Mouse (Mus musculus) ES-E14 (cell line): ENCODE data around the gene Them7. TPM values are rescaled to one million over a fixed set of nuclear protein-coding genes. Genes with fewer than 3 reads are reported as not detected.

Experiments used
- DNase-seq: peaks from one replicate; pipeline ENCODE4 v3.0.0-alpha.2; 2013; ENCODE audit warnings: low read depth, low spot score
- H3K27ac ChIP-seq: 2 replicates; pipeline ENCODE4 v1.5.1; 2012; ENCODE audit warnings: low read depth, mild to moderate bottlenecking, low read length, moderate library complexity, mixed read lengths; ENCODE audit not compliant: poor library complexity, insufficient read depth, severe bottlenecking
- H3K36me3 ChIP-seq: 2 replicates; pipeline ENCODE4 v1.6.1; 2012; ENCODE audit warnings: mild to moderate bottlenecking, low read length, moderate library complexity, mixed read lengths; ENCODE audit not compliant: control insufficient read depth, poor library complexity, insufficient read depth, severe bottlenecking
- H3K4me1 ChIP-seq, 2 experiments: fragments of 150-350 bp in 1 of 2; sonication (generic) in 1 of 2; 2 replicates each; pipeline ENCODE4 v1.6.1; 2012; ENCODE audit warnings: low read length in 2 of 2, mild to moderate bottlenecking in 1 of 2, mixed read lengths in 1 of 2; ENCODE audit not compliant: control insufficient read depth in 2 of 2, insufficient read depth in 2 of 2, poor library complexity in 1 of 2
- H3K4me3 ChIP-seq, 2 experiments: fragments of 150-350 bp in 1 of 2; sonication (generic) in 1 of 2; 2 replicates each; pipeline ENCODE4 v1.5.1; 2012; ENCODE audit warnings: low read length in 2 of 2, low read depth in 1 of 2, mild to moderate bottlenecking in 1 of 2, mixed read lengths in 1 of 2; ENCODE audit not compliant: insufficient read depth in 1 of 2, poor library complexity in 1 of 2, severe bottlenecking in 1 of 2
- H3K9ac ChIP-seq: 2 replicates; pipeline ENCODE4 v1.6.1; 2012; ENCODE audit warnings: low read depth, mild to moderate bottlenecking, low read length, mixed read lengths; ENCODE audit not compliant: poor library complexity, insufficient read depth, severe bottlenecking
- H3K9me3 ChIP-seq: fragments of 150-350 bp; sonication (generic); 2 replicates; pipeline ENCODE4 v1.6.1; 2012; ENCODE audit warnings: low read depth, mild to moderate bottlenecking, low read length; ENCODE audit not compliant: control insufficient read depth, insufficient read depth
- CHD2 ChIP-seq: IDR thresholded peaks from 2 replicates; pipeline ENCODE4 v1.6.1; 2014; ENCODE audit warnings: mild to moderate bottlenecking, low read depth, low read length, inconsistent platforms
- HCFC1 ChIP-seq: IDR thresholded peaks from 2 replicates; pipeline ENCODE4 v1.6.1; 2012; ENCODE audit warnings: low read length, inconsistent platforms, borderline replicate concordance; ENCODE audit not compliant: insufficient read depth
- MAFK ChIP-seq: IDR thresholded peaks from 2 replicates; pipeline ENCODE4 v1.6.1; 2014; ENCODE audit warnings: mild to moderate bottlenecking, low read depth, low read length, inconsistent platforms; ENCODE audit not compliant: insufficient read depth
- ZC3H11A ChIP-seq: IDR thresholded peaks from 2 replicates; pipeline ENCODE4 v1.6.1; 2012; ENCODE audit warnings: low read depth, mild to moderate bottlenecking, inconsistent platforms, low read length, borderline replicate concordance
- ZNF384 ChIP-seq: IDR thresholded peaks from 2 replicates; pipeline ENCODE4 v1.6.1; 2012; ENCODE audit warnings: low read depth, low read length, inconsistent platforms
- in situ Hi-C, 2 experiments: fragments of 600-800 bp; cut with MboI; formaldehyde crosslinking; loops; one replicate each; pipeline ENCODE4 v1.15.1; 2025; ENCODE audit warnings: low sequenced_read_pairs in 2 of 2, inconsistent platforms in 1 of 2; ENCODE audit not compliant: unreplicated experiment in 2 of 2
- total RNA-seq: library from RNA; depleted of rRNA; stranded (reverse); fragments of 300-350 nt; gene quantifications from 2 replicates; pipeline ENCODE4 v1.2.3, GENCODE M21; 2012

The Them7 gene
- total RNA-seq, 1 experiment: not detected

DNA sequence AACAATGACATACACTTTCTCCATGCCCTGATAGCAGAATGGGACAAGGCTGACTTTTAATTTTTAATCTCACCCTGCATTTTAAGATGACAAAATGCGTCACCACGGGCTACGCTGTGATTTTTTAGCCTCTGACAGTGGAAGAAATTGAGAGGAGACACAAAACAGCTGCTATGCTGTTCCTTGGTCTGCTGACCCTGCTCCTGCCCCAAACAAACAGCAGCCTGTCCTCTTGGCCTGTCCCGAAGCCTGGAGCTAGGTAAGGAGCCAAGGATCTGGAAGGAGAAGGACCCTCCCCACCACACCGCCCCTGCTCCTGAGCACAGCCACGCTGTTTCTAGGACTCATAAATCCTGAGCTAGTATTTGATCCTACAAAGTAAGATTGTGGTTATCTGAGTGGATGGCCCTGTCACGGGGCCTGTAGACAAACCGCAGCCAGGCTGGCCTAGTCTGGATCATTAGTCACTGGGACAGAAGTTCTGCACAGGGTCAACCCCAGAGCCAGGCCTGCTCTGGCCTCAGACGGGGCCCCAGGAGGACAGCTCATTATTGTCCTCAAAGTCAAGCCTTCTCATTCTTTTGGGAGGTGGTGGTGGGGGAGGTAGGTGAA is 17.5 kb upstream of the Them7 start:
- in situ Hi-C loops: no loop called here
- Histone ChIP-seq H3K9me3 (no peaks in the 10 kb centered on the region), H3K4me1 (no peaks in the 10 kb centered on the region), H3K4me3 (no peak overlapping the region), H3K27ac (no peak overlapping the region), H3K9ac (no peak overlapping the region), H3K36me3 (no peaks in the 10 kb centered on the region)
- DNase-seq: no peak
- TF ChIP-seq ZC3H11A (no peak), ZNF384 (no peak), MAFK (no peak), CHD2 (no peak), HCFC1 (no peak)

- peaks cover 0 to 6% of the 10 kb centered on the region in 2 experiments; a peak in 1 of 4 replicates for H3K4me1 ChIP-seq
- in situ Hi-C loops: no loop called here
- H3K4me3 ChIP-seq: no peak overlapping the region
- H3K36me3 ChIP-seq: no peaks in the 10 kb centered on the region
- no peak overlapping the region for H3K9ac ChIP-seq
- no peaks in the 10 kb centered on the region for H3K9me3 ChIP-seq
- DNase-seq: no peak
- no peak for TF ChIP-seq ZC3H11A
- no peak for TF ChIP-seq CHD2
- no peak overlapping the region for H3K27ac ChIP-seq
Observed at GRCm38 (mm10) chr2:105212839-105213238, 11.3 kb upstream of the Them7 start.

DNA sequence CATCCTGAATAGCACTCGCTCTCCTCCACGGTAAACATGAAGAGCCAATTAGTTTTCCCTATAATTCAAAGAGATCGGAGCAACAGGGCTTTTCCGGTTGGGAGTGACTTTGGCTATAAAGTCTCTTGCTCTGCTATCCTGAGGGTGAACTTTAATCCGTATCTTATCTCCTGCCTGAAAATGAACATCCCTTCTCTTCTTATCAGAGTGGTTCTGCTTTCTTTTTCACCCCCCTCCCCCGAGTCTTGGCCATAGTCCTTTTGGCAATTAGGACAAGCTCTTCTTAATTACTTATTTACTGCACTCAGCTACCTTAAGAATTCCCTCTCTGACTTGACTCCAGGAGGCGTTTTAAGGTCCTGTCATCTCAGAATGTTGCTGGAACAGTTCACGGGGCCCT is 8.2 kb upstream of the Them7 start:
- TF ChIP-seq CHD2: no peak
- no peak for TF ChIP-seq HCFC1
- no peak for TF ChIP-seq MAFK
- TF ChIP-seq ZNF384: no peak
- no peak for TF ChIP-seq ZC3H11A
- no peak overlapping the region for H3K4me3 ChIP-seq
- in situ Hi-C loops: no loop called here
- H3K36me3 ChIP-seq: no peaks in the 10 kb centered on the region
- H3K27ac ChIP-seq: no peak overlapping the region
- no peak for DNase-seq
- H3K4me1 ChIP-seq: peaks cover 0 to 6% of the 10 kb centered on the region in 2 experiments; a peak in 1 of 4 replicates
- H3K9me3 ChIP-seq: no peaks in the 10 kb centered on the region
- H3K9ac ChIP-seq: no peak overlapping the region

DNA sequence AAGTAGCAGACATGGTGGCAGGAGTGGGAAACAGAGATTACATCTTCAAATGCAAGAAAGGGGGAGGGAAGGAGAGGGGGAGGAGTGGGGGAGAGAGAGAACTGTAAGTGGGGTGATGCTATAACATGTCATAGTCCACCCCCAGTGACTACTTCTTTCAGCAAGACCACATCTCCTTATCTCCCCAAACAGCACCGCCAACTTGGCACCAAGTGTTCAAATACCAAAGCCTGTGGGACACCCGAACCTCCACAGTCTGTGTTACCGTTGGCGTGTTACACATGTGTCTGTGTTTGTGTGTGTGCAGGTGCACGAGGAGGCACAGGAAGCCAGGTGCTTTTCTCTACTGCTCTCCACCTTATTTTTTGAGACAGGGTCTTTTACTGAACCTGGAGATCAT is 4.9 kb upstream of the Them7 start:
- peaks cover 1 to 2% of the 10 kb centered on the region in 2 experiments; a peak in 1 of 4 replicates for H3K4me1 ChIP-seq
- no peaks in the 10 kb centered on the region for H3K9me3 ChIP-seq
- H3K36me3 ChIP-seq: no peaks in the 10 kb centered on the region
- H3K9ac ChIP-seq: no peak overlapping the region
- in situ Hi-C loops: no loop called here
- H3K4me3 ChIP-seq: no peak overlapping the region
- no peak for DNase-seq
- no peak overlapping the region for H3K27ac ChIP-seq
- TF ChIP-seq HCFC1 (no peak), ZC3H11A (no peak), ZNF384 (no peak), CHD2 (no peak), MAFK (no peak)

DNA sequence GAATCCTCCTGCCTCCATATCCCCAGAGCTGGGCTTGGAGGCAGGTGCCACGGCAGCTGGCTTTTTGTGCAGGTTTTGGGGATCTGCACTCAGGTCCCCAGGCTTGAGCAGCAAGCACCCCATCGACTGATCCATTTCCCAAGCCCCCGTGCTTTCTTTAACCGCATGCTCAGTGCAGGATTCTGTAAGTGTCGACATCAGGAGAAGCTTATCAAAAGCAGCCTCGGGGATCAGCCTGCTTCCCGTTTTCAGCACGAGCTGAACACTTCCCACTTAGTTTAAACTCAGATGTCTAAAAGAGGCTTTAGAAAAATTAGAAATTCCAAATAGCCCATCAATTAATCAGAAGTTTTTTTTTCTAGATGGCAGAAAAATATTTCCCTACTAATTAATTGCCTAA is 4.5 kb upstream of the Them7 start:
- TF ChIP-seq MAFK: no peak
- H3K27ac ChIP-seq: no peak overlapping the region
- no peaks in the 10 kb centered on the region for H3K9me3 ChIP-seq
- H3K9ac ChIP-seq: no peak overlapping the region
- no peak overlapping the region for H3K4me3 ChIP-seq
- H3K36me3 ChIP-seq: no peaks in the 10 kb centered on the region
- in situ Hi-C loops: no loop called here
- peaks cover 0 to 5% of the 10 kb centered on the region in 2 experiments; a peak in 1 of 4 replicates for H3K4me1 ChIP-seq
- DNase-seq: no peak
